Mouse (Mus musculus) layer of hippocampus, adult 6 months (tissue): ENCODE measurements around the gene Gbp10. TPM values are rescaled to one million over a fixed set of nuclear protein-coding genes. Genes with fewer than 3 reads are reported as not detected.

Source experiments
- long read RNA-seq, 2 experiments: library from polyadenylated mRNA; unstranded; transcript quantifications; one replicate each; pipeline ENCODE4 v2.0.0; 2019 to 2020
- polyA plus RNA-seq: library from polyadenylated mRNA; unstranded; fragments of <200 nt; fragmentation: Nextera tagmentation; gene quantifications from 2 replicates; pipeline ENCODE4 v1.2.3, GENCODE M21; 2021

Gene Gbp10
- polyA plus RNA-seq = 0.09 and 0.21 TPM in 2 replicates
- long read RNA-seq, experiment 1 = 0 reads
- long read RNA-seq, experiment 2 = 0 reads

DNA sequence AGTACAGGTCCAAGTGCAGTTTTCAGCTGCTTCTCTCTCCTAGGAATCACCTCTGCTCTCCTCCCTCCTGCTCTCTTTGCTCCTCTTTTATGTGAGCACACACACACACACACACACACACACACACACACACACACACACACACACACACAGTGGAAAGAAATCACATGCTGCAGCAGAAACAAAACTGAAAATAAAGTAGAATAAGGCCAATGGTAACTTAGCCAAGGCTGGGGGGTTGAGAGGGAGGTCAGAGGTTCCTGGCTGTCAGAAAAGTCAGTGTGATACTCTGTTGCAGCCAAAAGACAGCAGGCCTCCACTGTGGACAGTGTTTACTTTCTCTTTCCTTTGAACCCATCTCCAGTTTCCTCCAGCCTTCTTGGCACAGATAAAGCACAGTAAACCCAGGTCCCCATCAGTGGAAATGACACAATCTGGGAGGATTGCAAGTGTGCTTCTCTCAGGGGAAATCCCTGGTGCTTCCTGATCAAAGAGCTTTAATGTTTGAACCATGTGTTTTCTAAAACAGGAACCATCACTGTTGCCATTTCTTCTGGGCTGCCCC, at the start of gene Gbp10:
TSS of gene Gbp10 (minus strand) at position 51 of the 565 bp plus-strand sequence.

Other genes with a start within 250 kb of the Gbp10 start
- 0.34 and 0.94 TPM in 2 replicates for gene Gbp9, start 100.0 kb downstream of the Gbp10 start, polyA plus RNA-seq
- 0.08 and 0.19 TPM in 2 replicates for gene Gbp8, start 100.0 kb downstream of the Gbp10 start, polyA plus RNA-seq
- gene Gbp4, start 99.9 kb downstream of the Gbp10 start, polyA plus RNA-seq = 0.35 and 0.73 TPM in 2 replicates
- gene Gm43302, start 54.2 kb upstream of the Gbp10 start, polyA plus RNA-seq = 0.09 and 0.18 TPM in 2 replicates
- 1.0 and 2.2 TPM in 2 replicates for gene Gbp6, start 54.2 kb upstream of the Gbp10 start, polyA plus RNA-seq
- 8.6 and 10.9 TPM in 2 replicates for gene Lrrc8b, start 176.2 kb upstream of the Gbp10 start, polyA plus RNA-seq